Mouse (Mus musculus) spleen, postnatal 10 days (tissue): Measurements from ENCODE around the gene Icos.

Source experiments
- DNase-seq, 2 experiments: peaks; one replicate each; pipeline ENCODE4 v3.0.0; 2021 to 2022; ENCODE audit warnings: low spot score in 2 of 2

Gene Icos

DNA sequence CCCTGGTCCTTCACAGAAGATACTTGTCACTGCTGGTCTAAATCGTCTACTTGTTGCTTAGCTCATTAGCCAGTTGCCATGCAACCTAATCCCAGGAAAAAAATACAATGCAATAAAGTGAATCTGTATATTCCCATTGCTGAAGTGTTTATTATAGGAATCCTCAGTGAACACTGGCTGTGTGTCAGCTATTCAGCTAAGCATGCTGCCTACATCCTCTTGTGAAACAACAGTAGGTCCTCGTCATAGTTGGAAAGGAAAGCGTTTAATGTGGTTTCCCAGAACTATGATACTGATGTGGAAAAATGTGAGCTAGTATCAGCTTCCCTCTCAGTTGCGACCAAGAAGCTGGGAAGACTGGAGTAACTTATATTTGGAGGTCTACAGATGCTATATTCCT lies 60.5 kb downstream of the Icos start:
- no peak for DNase-seq

DNA sequence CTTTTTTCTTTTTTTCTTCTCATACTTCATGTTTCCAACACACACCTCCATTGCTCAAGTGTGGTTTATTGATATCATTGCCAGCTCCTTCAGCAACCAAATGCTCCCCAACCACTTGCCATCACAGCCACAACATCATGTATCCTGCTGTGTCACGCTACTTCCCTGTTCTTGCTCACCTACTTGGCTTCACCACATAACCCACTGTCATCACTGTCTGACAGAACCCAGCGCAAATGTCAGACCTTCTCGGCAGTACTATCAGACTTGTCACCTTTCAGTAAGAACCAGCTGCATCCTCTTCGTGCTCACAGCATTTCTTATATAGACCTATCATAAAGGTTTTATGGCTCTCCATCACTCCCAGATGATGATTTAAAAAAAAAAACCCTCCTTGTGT lies 61.6 kb downstream of the Icos start:
- no peak for DNase-seq

DNA sequence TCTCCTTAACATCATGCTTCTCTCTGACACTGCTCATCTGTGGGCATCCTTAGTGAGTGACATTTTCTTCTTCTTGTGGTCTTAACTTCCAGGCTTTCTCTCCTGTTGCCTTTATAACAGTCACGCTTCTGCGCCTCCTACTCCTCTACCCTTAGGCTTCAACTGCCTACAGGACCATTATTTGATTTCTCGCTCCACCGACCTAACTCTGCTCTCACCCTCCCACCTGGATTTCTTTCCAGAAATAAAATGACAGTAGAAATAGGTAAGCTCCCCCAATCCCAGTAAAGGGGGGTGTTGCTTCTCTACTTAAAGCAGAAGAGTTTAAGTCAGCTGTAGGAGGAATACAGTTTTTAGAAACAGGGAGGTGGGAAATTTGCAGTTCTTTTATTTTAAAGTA lies 62.7 kb downstream of the Icos start:
- no peak for DNase-seq

- no peak for DNase-seq
These were observed 65.1 kb downstream of the Icos start for GRCm38 (mm10) chr1:61042842-61043241.

DNA sequence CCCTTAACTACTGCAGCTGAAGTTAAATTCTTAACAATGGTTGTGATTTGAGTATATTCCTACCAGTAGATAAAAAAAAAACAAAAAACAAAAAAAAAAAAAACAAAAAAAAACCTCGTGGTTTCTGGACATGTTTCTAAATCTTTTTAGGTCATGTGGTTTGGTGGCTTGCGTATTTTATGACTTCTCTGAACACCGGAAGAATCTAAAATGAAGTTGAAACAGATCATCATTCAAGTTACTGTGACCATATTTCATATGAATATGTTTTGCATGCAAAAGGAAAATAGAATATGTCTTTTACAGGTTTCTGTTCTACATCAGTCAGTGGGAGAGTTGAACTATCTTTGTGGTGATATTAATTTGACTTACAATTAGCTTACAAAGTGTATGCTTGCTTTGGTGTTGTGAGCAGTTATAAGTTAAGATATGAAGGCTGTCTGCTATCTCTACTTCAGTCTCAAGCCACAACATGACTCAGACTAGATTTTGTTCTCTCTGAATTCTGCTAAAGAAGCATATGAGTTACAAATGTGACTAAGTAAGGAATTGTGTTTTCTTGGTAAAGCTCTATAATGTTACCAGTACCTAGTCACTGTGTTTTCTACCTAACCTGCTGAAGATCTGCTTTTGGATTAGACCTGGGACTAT lies 68.5 kb downstream of the Icos start:
- DNase-seq, result no peak

DNA sequence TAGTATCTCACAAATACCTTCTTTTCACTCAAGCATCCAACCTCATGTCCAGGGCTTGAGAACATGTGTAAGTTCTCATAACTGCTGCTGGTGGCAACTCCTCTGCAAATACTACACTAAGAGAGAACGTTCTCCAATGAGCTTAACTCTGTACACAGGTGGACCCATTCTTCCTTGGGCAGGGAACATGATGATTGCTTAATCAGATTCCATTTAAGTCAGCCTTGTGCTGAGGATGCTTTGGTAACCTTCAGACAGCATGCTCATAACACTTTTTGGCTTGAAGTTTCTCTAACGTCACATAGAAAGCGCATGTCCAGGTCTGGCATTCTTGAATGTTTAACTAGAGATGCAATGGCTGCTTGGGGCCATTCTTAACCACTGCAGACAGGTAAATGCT lies 69.6 kb downstream of the Icos start:
- no peak for DNase-seq
